ENCODE assay signal across 36 mouse cellular contexts in the genomic region with DNA sequence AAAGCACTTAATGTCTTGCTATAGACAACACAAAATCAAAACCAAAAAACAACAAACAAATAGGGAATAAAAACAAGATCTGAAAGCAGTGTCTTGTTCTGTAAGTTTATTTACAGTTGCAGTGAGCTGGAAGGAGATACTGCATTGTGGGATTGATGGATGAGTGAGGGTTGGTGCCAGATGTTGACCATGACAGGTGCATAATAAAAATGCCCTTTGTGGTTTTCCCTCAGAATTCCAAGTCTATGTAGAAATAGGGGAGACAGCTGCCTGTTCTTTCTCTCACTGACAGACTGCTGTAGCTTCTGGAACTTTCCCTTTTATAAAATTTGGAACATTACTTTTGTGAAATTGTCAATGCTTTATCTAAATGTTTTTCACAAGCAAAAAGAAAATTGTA.
"Had no signal": no experiment of that assay in that cellular context is flagged by ENCODE, and none has a peak within 500 bp of the region (broad histone marks: within the 10 kb centered on the region; RNA-seq: fewer than 3 reads in every experiment).

No protein-coding gene starts in this region.

- H3K9ac ChIP-seq: heart, embryonic 12.5 days; heart, embryonic 13.5 days; heart, embryonic 15.5 days; hindbrain, embryonic 12.5 days; hindbrain, embryonic 13.5 days; hindbrain, embryonic 14.5 days; hindbrain, embryonic 15.5 days; intestine, embryonic 15.5 days; kidney, embryonic 15.5 days had no signal

- H3K9me3 ChIP-seq: heart, embryonic 10.5 days; heart, embryonic 12.5 days; heart, embryonic 13.5 days; heart, embryonic 15.5 days; hindbrain, embryonic 10.5 days; hindbrain, embryonic 12.5 days; hindbrain, embryonic 13.5 days; hindbrain, embryonic 15.5 days; intestine, embryonic 15.5 days; kidney, embryonic 15.5 days had no signal

- H3K4me1 ChIP-seq: heart, embryonic 10.5 days; heart, embryonic 12.5 days; heart, embryonic 13.5 days; heart, embryonic 15.5 days; hindbrain, embryonic 10.5 days; intestine, embryonic 15.5 days; kidney, embryonic 15.5 days had no signal

- H3K27me3 ChIP-seq: heart, embryonic 12.5 days; heart, embryonic 13.5 days; heart, embryonic 15.5 days; hindbrain, embryonic 12.5 days; hindbrain, embryonic 13.5 days; hindbrain, embryonic 15.5 days; intestine, embryonic 15.5 days; kidney, embryonic 15.5 days had no signal

- H3K36me3 ChIP-seq: heart, embryonic 10.5 days; heart, embryonic 12.5 days; heart, embryonic 13.5 days; heart, embryonic 15.5 days; hindbrain, embryonic 10.5 days; hindbrain, embryonic 12.5 days; hindbrain, embryonic 13.5 days; hindbrain, embryonic 15.5 days; intestine, embryonic 15.5 days; kidney, embryonic 15.5 days had no signal

- H3K4me2 ChIP-seq: heart, embryonic 11.5 days; heart, embryonic 12.5 days; heart, embryonic 13.5 days; heart, embryonic 15.5 days; hindbrain, embryonic 12.5 days; hindbrain, embryonic 13.5 days; hindbrain, embryonic 14.5 days; hindbrain, embryonic 15.5 days; intestine, embryonic 15.5 days; kidney, embryonic 15.5 days had no signal

- H3K27ac ChIP-seq: heart, embryonic 10.5 days; heart, embryonic 13.5 days; heart, embryonic 15.5 days; hindbrain, embryonic 10.5 days; hindbrain, embryonic 12.5 days; hindbrain, embryonic 13.5 days; hindbrain, embryonic 14.5 days; hindbrain, embryonic 15.5 days; hindbrain, postnatal 0 days; intestine, embryonic 15.5 days; kidney, embryonic 15.5 days; kidney, postnatal 0 days; layer of hippocampus, adult 2 months; left cerebral cortex, adult 2 months had no signal

- ATAC-seq: hindbrain, embryonic 16.5 days; hindbrain, postnatal 0 days; inflammation-experienced regulatory T-cells, adult 6 months; intestine, embryonic 15.5 days; intestine, embryonic 16.5 days; intestine, postnatal 0 days had no signal

- DNase-seq: heart, postnatal 10 days; heart, postnatal 14 days; heart, postnatal 36 days; heart, postnatal 4 days; kidney, adult 11 months; kidney, adult 18-20 months; kidney, adult 2 months; kidney, adult 8-10 months; kidney, adult 9 months; kidney, postnatal 10 days; kidney, postnatal 14 days; kidney, postnatal 25 days; kidney, postnatal 36 days; kidney, postnatal 4 days; layer of hippocampus, adult 9-11 months; layer of hippocampus, postnatal 36 days had no signal

- H3K4me3 ChIP-seq: heart, embryonic 10.5 days; heart, embryonic 12.5 days; heart, embryonic 13.5 days; heart, embryonic 15.5 days; hindbrain, embryonic 10.5 days; hindbrain, embryonic 12.5 days; hindbrain, embryonic 13.5 days; hindbrain, embryonic 15.5 days; intestine, embryonic 15.5 days; kidney, embryonic 15.5 days; layer of hippocampus, adult 2 months; left cerebral cortex, adult 2 months had no signal
